Mouse (Mus musculus) c-Kit-positive CD71-negative TER-119-negative erythroid progenitor cells, embryonic 14.5 days (primary cell): ENCODE measurements around the gene Gm14434.
"Not testable (repeated sequence)": the region's sequence is repeated elsewhere in the genome, so short reads cannot be mapped to it uniquely, and the experiment has no call there.

Experiments used
- DNase-seq: peaks from one replicate; pipeline ENCODE4 v3.0.0-alpha.2; 2013; ENCODE audit warnings: low read depth

Gene Gm14434

GRCm38 (mm10) chr2:176486683-176487082 lies at the start of gene Gm14434:
TSS of gene Gm14434 (minus strand) at chr2:176486783.
- DNase-seq = not testable (repeated sequence)

- not testable (repeated sequence) for DNase-seq
Observed at GRCm38 (mm10) chr2:176520756-176521155, 34.2 kb upstream of the Gm14434 start, which contains the start of gene Zfp967. TSS of gene Zfp967 (plus strand) at chr2:176521056.

- not testable (repeated sequence) for DNase-seq
Observed at GRCm38 (mm10) chr2:176423294-176423693, 63.3 kb downstream of the Gm14434 start, which contains the start of gene Gm14435. TSS of gene Gm14435 (plus strand) at chr2:176423594.
